Comparison of ENCODE assay signal across 8 mouse cellular contexts in the genomic region with DNA sequence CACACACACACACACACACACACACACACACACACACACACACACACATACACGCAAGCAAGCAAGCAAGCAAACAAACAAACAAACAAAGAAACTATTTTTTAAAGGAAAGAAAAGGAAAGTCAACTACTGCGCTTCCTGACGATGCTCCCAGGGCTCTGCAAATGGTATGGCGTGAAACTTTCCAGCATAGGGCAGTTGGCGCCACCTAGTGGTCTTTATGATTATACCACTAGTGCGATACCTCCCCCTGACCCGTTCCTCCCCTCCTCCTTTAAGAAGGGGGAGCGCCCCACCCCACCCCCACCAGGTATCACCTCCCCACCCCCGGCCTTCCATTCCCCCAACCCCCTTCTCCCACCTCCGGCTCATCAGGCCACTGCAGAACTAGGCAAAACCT. TPM values are rescaled to one million over a fixed set of nuclear protein-coding genes. Genes with fewer than 3 reads are reported as not detected.
DNase-seq lines count a peak whose midpoint lies in the region; ATAC-seq and TF ChIP-seq lines count a peak whose summit lies in the region.
"Had no signal": no experiment of that assay in that cellular context is flagged by ENCODE, and none has a peak within 500 bp of the region (broad histone marks: within the 10 kb centered on the region; RNA-seq: fewer than 3 reads in every experiment).

No protein-coding gene starts in this region.

- no peaks in the 10 kb centered on the region for H3K79me2 ChIP-seq in CH12.LX (replicated peaks; ENCODE audit: control insufficient read depth, extremely low read depth, insufficient read depth, poor library complexity, severe bottlenecking)

- dilution Hi-C loops in CH12.LX (cut with MboI; ENCODE audit: extremely low pct_ligation_motif_present, extremely low pct_unique_long_range_greater_than_20kb, low sequenced_read_pairs), result no loop called here

- H3K27me3 ChIP-seq in CH12.LX (replicated peaks), result no peaks in the 10 kb centered on the region
- H3K27me3 ChIP-seq in cerebellum, adult 2 months (ENCODE audit: control insufficient read depth, insufficient read depth, low read length), result no peaks in the 10 kb centered on the region; the same call in 1 of the 2 replicates
- no peaks in the 10 kb centered on the region for H3K27me3 ChIP-seq in forebrain, postnatal 0 days (ENCODE audit: insufficient read depth, low read length)
- H3K27me3 ChIP-seq in intestine, postnatal 0 days (replicated peaks; ENCODE audit: control insufficient read depth, insufficient read depth, low read length), result no peaks in the 10 kb centered on the region

- H3K4me3 ChIP-seq in CH12.LX (replicated peaks in 1 of 3; ENCODE audit: low read depth in 2 of 3, low read length in 2 of 3, poor library complexity in 1 of 3), result no peak overlapping the region
- no peak overlapping the region for H3K4me3 ChIP-seq in cerebellum, adult 2 months (replicated peaks; ENCODE audit: insufficient read depth, low read depth, low read length)
- no peak overlapping the region for H3K4me3 ChIP-seq in forebrain, postnatal 0 days (ENCODE audit: low read depth, low read length)
- no peak overlapping the region for H3K4me3 ChIP-seq in intestine, postnatal 0 days (ENCODE audit: low read depth, low read length)
- H3K4me3 ChIP-seq: heart, embryonic 15.5 days had no signal

- peak; percentile 63 to 65 for DNase-seq in B cell, adult 2 months
- DNase-seq in CH12.LX (ENCODE audit: extremely low read depth), result peak; percentile 70
- peak; percentile 52 to 54 for DNase-seq in cerebellum, adult 2 months
- DNase-seq in forebrain, postnatal 0 days, result peak; percentile 85
- DNase-seq in lung, postnatal 14 days, result peak; percentile 72
- DNase-seq in retina, postnatal 1 day, result peak; percentile 81

- H3K4me1 ChIP-seq in CH12.LX (ENCODE audit: control insufficient read depth in 1 of 2, insufficient read depth in 2 of 2), result peaks cover 0 to 5% of the 10 kb centered on the region in 2 experiments; a peak in 2 of 4 replicates
- H3K4me1 ChIP-seq in cerebellum, adult 2 months (ENCODE audit: control insufficient read depth, insufficient read depth, low read length), result no peaks in the 10 kb centered on the region
- 0 out of 2 replicates have a peak, but pooled peaks cover 4% of the 10 kb centered on the region for H3K4me1 ChIP-seq in forebrain, postnatal 0 days (ENCODE audit: insufficient read depth)
- H3K4me1 ChIP-seq in intestine, postnatal 0 days (replicated peaks; ENCODE audit: control insufficient read depth, insufficient read depth, low read length), result no peaks in the 10 kb centered on the region

- TF ChIP-seq POLR2A in CH12.LX (IDR thresholded peaks at IDR 0.05; ENCODE audit: low read depth, low read length), result no peak
- TF ChIP-seq POLR2A in cerebellum, adult 2 months (IDR thresholded peaks at IDR 0.05; ENCODE audit: borderline replicate concordance, insufficient read depth, low read length), result no peak

- peak; percentile 67 for ATAC-seq in forebrain, postnatal 0 days
- ATAC-seq in intestine, postnatal 0 days, result no peak

- TF ChIP-seq RAD21 in CH12.LX (IDR thresholded peaks at IDR 0.05; ENCODE audit: low read depth, low read length), result peak; percentile 76

- 0 out of 2 replicates have a peak overlapping the region, but pooled peaks have one; percentile 10 for H3K4me2 ChIP-seq in CH12.LX (ENCODE audit: insufficient read depth, low read depth, poor library complexity, severe bottlenecking)
- H3K4me2 ChIP-seq in forebrain, postnatal 0 days (ENCODE audit: low read depth), result no peak overlapping the region
- H3K4me2 ChIP-seq in intestine, postnatal 0 days (replicated peaks; ENCODE audit: low read depth), result no peak overlapping the region
- H3K4me2 ChIP-seq: heart, embryonic 15.5 days had no signal

- in situ Hi-C loops in CH12.LX (cut with MboI; ENCODE audit: low pct_ligation_motif_present, low pct_unique_long_range_greater_than_20kb, low sequenced_read_pairs), result loop anchor here (25.0 kb wide), 1 partner anchor 445 kb away; a partner anchor contains a TSS

- no peak overlapping the region for H3K27ac ChIP-seq in CH12.LX (ENCODE audit: insufficient read depth, low read depth)
- H3K27ac ChIP-seq in cerebellum, adult 2 months (ENCODE audit: insufficient read depth, low read length), result no peak overlapping the region
- no peak overlapping the region for H3K27ac ChIP-seq in forebrain, postnatal 0 days (ENCODE audit: low read depth, low read length)
- H3K27ac ChIP-seq in intestine, postnatal 0 days (ENCODE audit: low read depth, low read length), result no peak overlapping the region
- H3K27ac ChIP-seq: heart, embryonic 15.5 days had no signal

- H3K9ac ChIP-seq in CH12.LX (ENCODE audit: insufficient read depth, low read depth), result no peak overlapping the region
- H3K9ac ChIP-seq in forebrain, postnatal 0 days, result no peak overlapping the region
- no peak overlapping the region for H3K9ac ChIP-seq in intestine, postnatal 0 days (ENCODE audit: low read depth, low read length)
- H3K9ac ChIP-seq: heart, embryonic 15.5 days had no signal

- 3% methylated on average over 10 of the region's 10 CpGs for WGBS in cerebellum, adult 2 months
- 2% methylated on average over 10 of the region's 10 CpGs for WGBS in forebrain, postnatal 0 days
- WGBS in intestine, postnatal 0 days, result 3% methylated on average over 9 of the region's 10 CpGs

- peaks cover 6% of the 10 kb centered on the region for H3K9me3 ChIP-seq in CH12.LX (replicated peaks; ENCODE audit: low read length)
- H3K9me3 ChIP-seq in forebrain, postnatal 0 days (ENCODE audit: low read length), result no peaks in the 10 kb centered on the region
- H3K9me3 ChIP-seq in intestine, postnatal 0 days (ENCODE audit: control insufficient read depth), result no peaks in the 10 kb centered on the region
- H3K9me3 ChIP-seq: heart, embryonic 15.5 days had no signal

- no peaks in the 10 kb centered on the region for H3K36me3 ChIP-seq in CH12.LX (replicated peaks in 1 of 2; ENCODE audit: control insufficient read depth in 1 of 2, insufficient read depth in 1 of 2, low read length in 1 of 2)
- H3K36me3 ChIP-seq in forebrain, postnatal 0 days (ENCODE audit: insufficient read depth), result no peaks in the 10 kb centered on the region
- H3K36me3 ChIP-seq in intestine, postnatal 0 days (ENCODE audit: control insufficient read depth, insufficient read depth), result no peaks in the 10 kb centered on the region
- H3K36me3 ChIP-seq: heart, embryonic 15.5 days had no signal

- peak; percentile 47 to 76; a peak in 3 of 4 replicates for TF ChIP-seq CTCF in CH12.LX (conservative IDR thresholded peaks at IDR 0.05 in 1 of 2, IDR thresholded peaks at IDR 0.05 in 1 of 2; ENCODE audit: low read depth in 2 of 2, low read length in 2 of 2)
- peak; percentile 85 for TF ChIP-seq CTCF in cerebellum, adult 2 months (IDR thresholded peaks at IDR 0.05; ENCODE audit: borderline replicate concordance, insufficient read depth, low read depth, low read length)
- TF ChIP-seq CTCF in forebrain, postnatal 0 days (IDR thresholded peaks at IDR 0.05; ENCODE audit: low read depth), result peak; percentile 89
- TF ChIP-seq CTCF in intestine, postnatal 0 days (IDR thresholded peaks at IDR 0.05; ENCODE audit: low read depth), result peak; percentile 86

- no peak for TF ChIP-seq EP300 in CH12.LX (IDR thresholded peaks at IDR 0.05; ENCODE audit: low read length)

TF ChIP-seq in CH12.LX, 34 proteins besides CTCF, POLR2A, EP300 and RAD21:
- TF ChIP-seq IRF4 (IDR thresholded peaks at IDR 0.05; ENCODE audit: low read depth, low read length) (no peak; the same call in 1 of the 2 replicates), TBP (conservative IDR thresholded peaks at IDR 0.05; ENCODE audit: low read depth, low read length) (no peak), SMC3 (IDR thresholded peaks at IDR 0.05; ENCODE audit: low read depth, low read length) (peak; percentile 48), ZKSCAN1 (IDR thresholded peaks at IDR 0.05; ENCODE audit: borderline replicate concordance, low read depth, low read length) (no peak), NELFE (IDR thresholded peaks at IDR 0.05; ENCODE audit: low read depth, low read length) (peak; percentile 26; the same call in 1 of the 2 replicates)
TF ChIP-seq in CH12.LX: peak in this region for 2.

RNA-seq across cellular contexts. Expression of a gene that starts 9.4 kb away (rescaled TPM):
- total RNA-seq in CH12.LX (2012; rRNA removed), result 359 and 526 TPM in 2 replicates
- total RNA-seq in CH12.LX (2014; rRNA removed), result 408 and 443 TPM in 2 replicates
- polyA plus RNA-seq in CH12.LX (2012; ENCODE audit: insufficient read length, low read depth), result 382 and 481 TPM in 2 replicates
- 67.1 and 72.7 TPM in 2 replicates for polyA plus RNA-seq in cerebellum, adult 2 months (2012; rRNA removed)
- total RNA-seq in forebrain, postnatal 0 days (2014; rRNA removed), result 152 and 182 TPM in 2 replicates
- polyA plus RNA-seq in forebrain, postnatal 0 days (2015; fragmentation: Nextera tagmentation; extraction: Ambion mirVana), result 223 and 247 TPM in 2 replicates
- polyA plus RNA-seq in intestine, postnatal 0 days (2015; fragmentation: Nextera tagmentation; extraction: Ambion mirVana), result 171 and 184 TPM in 2 replicates
